Mouse (Mus musculus) frontal cortex, postnatal 10 days (tissue): ENCODE data around the gene Macrod1.
A peak's percentile ranks its signal among the peaks of the same experiment; 100 is the strongest.
"Not testable (repeated sequence)": the region's sequence is repeated elsewhere in the genome, so short reads cannot be mapped to it uniquely, and the experiment has no call there.

Source experiments
- DNase-seq, 2 experiments: peaks; one replicate each; pipeline ENCODE4 v3.0.0; 2022; ENCODE audit warnings: low spot score in 2 of 2, mixed read lengths in 1 of 2

Macrod1 gene

GRCm38 (mm10) chr19:7057126-7057721 is 614 bp downstream of the Macrod1 start:
- DNase-seq: peak in 1 of 2 experiments; percentile 44

GRCm38 (mm10) chr19:7057722-7058207 is 1.2 kb downstream of the Macrod1 start:
- peak; percentile 66 for DNase-seq

DNA sequence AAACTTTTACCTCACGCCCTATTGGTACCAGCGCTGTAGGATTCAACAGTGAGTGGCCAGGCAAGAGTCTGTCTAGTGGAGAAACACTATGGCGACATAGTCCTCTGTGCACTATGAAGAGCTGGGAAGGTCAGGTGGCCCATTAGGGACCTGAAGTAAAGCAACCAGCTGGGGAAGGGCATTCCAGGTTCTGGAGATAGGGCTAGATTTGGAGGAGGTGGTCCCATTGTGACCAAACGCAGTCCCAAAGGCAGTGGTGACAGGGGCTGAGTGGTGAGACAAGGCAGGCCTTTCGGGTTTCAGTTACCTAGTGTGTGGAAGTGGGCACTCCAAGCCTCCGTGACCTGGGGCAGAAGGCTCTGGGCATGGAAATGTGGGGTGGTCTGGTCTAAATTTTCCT is 1.9 kb downstream of the Macrod1 start:
- no peak for DNase-seq

- no peak for DNase-seq
These were observed 5.5 kb downstream of the Macrod1 start for GRCm38 (mm10) chr19:7062110-7062509.

DNA sequence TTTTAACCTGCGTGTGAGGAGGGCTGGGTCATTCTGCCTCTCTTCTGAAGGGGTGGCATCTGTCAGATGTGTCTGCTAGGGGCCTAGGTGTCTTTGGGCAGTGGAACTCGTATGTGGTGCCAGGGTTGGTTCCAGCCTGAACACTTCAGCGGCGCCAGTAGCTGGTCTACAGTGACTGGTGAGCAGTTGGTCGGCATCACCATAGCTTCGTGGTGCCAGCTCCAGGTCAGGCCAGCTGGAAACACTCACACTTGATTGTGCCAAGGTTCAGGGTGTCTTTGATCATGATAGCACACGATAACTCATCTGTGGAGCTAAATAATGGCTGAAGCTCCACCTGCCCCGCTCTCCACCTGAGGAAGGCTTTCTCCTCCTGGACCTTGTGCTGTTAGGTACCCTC is 6.3 kb downstream of the Macrod1 start:
- DNase-seq: no peak

DNA sequence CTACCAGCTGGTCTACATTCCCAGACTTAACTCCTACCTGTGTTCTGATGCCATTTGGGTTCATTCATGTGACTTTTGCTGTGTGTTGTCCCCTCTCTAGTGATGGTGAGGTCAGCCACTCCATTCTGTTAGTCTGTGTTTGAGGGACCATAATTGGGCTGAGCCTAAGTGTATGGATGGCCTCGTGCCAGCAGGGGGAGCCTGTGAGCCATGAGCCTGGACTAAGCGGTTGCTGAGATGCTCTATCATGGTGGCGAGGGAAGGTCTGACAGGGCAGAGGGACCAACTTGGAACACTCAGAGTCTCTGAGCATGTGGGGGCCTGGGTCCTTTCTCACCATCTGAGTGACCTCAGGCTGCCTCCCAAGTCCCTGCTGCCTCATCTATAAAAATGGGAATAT is 8.0 kb downstream of the Macrod1 start:
- DNase-seq: peak; percentile 63 to 80

DNA sequence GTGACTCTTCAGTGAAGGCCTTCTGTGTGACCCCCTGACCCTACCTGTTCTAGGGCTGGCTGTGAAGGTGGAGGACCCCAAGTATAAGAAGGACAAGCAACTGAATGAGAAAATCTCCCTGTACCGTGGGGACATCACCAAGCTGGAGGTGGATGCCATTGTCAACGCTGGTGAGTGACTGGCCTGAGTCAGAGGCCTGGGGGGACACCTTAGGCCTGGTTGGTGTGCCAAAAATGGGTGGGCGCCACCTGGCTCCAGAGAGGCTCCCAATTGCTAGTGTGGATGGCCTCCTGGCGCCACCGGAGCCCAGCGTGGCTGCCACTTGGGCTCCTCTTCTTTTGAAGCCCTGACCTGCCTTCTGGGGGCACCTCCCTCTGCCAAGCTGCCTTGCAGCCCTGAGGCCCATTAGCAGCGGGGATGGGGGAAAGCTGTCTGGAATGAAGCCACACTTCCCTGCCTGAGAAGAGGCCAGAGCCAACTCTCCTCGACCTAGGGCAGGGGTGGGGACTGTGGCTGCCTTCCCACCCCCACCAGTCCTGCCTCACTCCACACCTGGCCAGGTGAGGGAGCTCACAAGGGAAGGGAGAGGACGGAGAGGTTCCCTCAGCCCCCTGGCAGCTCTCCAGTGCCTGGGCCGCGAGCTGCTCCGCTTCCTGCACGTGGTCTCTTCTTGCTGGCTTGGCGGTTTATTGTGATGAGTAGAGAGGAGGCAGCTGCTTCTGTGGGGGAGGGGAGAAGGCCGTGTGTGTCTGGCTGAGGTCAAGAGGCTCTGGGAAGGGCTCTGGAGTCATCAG is 9.6 kb downstream of the Macrod1 start:
- no peak for DNase-seq

- no peak for DNase-seq
These were observed 10.3 kb downstream of the Macrod1 start for GRCm38 (mm10) chr19:7066828-7067342.

DNA sequence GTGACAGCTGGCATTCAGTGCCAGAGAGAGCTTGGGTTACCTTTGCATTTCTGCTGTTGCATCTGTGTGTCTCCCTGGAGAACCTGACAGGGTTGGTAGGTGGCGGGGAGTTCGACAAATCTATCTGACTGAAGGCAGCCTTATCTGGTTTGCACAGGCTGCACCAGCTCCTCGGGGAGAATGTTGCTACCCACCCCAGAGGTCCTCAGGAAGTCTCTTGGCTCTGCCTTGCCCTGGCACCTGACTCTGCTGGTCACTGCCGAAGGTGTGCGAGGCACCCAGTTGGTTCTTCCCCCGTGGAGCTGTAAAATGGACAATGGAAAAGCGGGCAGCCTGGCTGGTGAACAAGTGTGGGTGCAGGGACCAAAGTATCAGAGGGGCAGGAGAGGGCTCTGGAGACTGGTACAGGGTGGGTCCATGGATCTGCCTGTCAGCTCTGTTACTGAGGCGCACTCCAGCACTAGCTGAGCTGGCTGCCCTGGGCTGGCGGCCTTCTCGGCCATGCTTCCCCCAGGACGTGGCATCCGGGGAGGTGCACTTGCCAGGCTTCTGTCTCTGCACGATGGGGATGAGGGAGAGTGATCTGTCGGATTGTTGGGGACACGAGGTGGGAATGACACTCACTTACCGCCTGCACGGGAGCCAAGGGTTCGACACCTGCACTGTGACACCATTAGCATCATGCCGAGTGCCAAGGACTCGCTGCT is 10.9 kb downstream of the Macrod1 start:
- no peak for DNase-seq

- peak in 1 of 2 experiments; percentile 76 for DNase-seq
These were observed 11.5 kb downstream of the Macrod1 start for GRCm38 (mm10) chr19:7068136-7068535.

- DNase-seq: peak in 1 of 2 experiments; percentile 27
These were observed 12.3 kb downstream of the Macrod1 start for GRCm38 (mm10) chr19:7068661-7069531.

- no peak for DNase-seq
These were observed 13.5 kb downstream of the Macrod1 start for GRCm38 (mm10) chr19:7069781-7070763.

GRCm38 (mm10) chr19:7070775-7071174 is 14.2 kb downstream of the Macrod1 start:
- no peak for DNase-seq

DNA sequence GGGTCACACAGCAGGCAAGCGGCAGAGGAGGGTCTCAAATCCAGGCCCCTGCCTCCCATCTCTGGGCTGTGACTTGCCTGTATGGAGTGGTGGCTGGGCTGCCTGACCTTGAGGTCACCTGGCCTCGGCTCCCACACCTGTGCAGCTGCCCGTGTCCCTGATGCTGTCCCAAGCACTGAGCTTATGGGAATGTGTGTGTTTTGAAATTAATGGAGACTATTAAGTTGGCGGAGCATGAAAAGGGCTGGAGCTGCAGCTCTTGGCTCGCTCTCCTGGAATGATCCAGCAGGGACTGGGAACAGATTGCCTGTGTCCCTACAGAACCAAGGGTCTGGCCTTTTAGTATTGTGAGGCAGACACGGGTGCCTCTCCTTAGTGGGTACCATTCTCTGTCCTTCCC is 15.6 kb downstream of the Macrod1 start:
- DNase-seq: no peak

- DNase-seq: no peak
These were observed 17.6 kb downstream of the Macrod1 start for GRCm38 (mm10) chr19:7073997-7074781.

DNA sequence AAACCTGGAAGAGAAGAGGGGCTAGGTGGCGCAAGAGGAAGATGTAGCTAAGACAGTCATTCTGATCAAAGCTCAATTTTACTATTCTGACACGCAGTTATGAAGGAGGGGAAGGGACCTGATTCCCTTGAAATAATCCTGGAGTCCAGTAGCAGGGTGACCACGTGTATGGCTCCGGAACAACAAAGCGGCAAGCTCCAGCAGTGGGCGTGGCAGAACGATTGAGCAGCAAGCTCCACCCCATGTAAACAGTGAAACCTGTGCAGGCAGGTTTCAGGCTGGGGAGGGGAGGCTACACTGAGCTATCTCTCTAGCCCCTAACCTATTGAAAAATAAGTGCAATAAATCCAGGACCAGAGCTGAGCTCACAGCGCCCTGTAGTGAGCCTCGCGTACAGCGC is 18.7 kb downstream of the Macrod1 start:
- DNase-seq: not testable (repeated sequence)

GRCm38 (mm10) chr19:7077666-7078065 is 21.1 kb downstream of the Macrod1 start:
- DNase-seq: no peak

- no peak for DNase-seq
These were observed 21.7 kb downstream of the Macrod1 start for GRCm38 (mm10) chr19:7078271-7078670.
